Mouse (Mus musculus) forebrain, embryonic 11.5 days (tissue): ENCODE results near the gene Itgad. TPM values are rescaled to one million over a fixed set of nuclear protein-coding genes. Genes with fewer than 3 reads are reported as not detected.
A peak's percentile ranks its signal among the peaks of the same experiment; 100 is the strongest.

Source experiments
- ATAC-seq: fragments of 200-750 bp; cut with Nextera tagmentation; replicated peaks from 2 replicates; pipeline ENCODE4 v1.8.0; 2017; ENCODE audit warnings: moderate TSS enrichment; ENCODE audit not compliant: low FRiP score
- DNase-seq: peaks from one replicate; pipeline ENCODE4 v3.0.0-alpha.2; 2017; ENCODE audit warnings: low spot score
- H3K27ac ChIP-seq: fragments of 300-500 bp; sonication (generic); 2 replicates; pipeline ENCODE4 v1.5.1; 2014; ENCODE audit warnings: low read depth, low read length
- H3K27me3 ChIP-seq: fragments of 300-500 bp; sonication (generic); 2 replicates; pipeline ENCODE4 v1.6.1; 2014; ENCODE audit warnings: mild to moderate bottlenecking, low read length, mixed read lengths; ENCODE audit not compliant: control insufficient read depth, insufficient read depth
- H3K36me3 ChIP-seq: fragments of 300-500 bp; sonication (generic); 2 replicates; pipeline ENCODE4 v1.6.1; 2014; ENCODE audit warnings: mild to moderate bottlenecking, low read length, moderate library complexity, mixed read lengths; ENCODE audit not compliant: control insufficient read depth, insufficient read depth
- H3K4me1 ChIP-seq: fragments of 300-500 bp; sonication (generic); replicated peaks from 2 replicates; pipeline ENCODE4 v1.6.1; 2014; ENCODE audit warnings: low read length, mixed read lengths; ENCODE audit not compliant: control insufficient read depth, insufficient read depth
- H3K4me2 ChIP-seq: fragments of 300-500 bp; sonication (generic); 2 replicates; pipeline ENCODE4 v1.6.1; 2014; ENCODE audit warnings: low read depth, mild to moderate bottlenecking, low read length, moderate library complexity, mixed read lengths; ENCODE audit not compliant: severe bottlenecking
- H3K4me3 ChIP-seq: fragments of 300-500 bp; sonication (generic); 2 replicates; pipeline ENCODE4 v1.5.1; 2014; ENCODE audit warnings: low read depth, low read length
- H3K9ac ChIP-seq: fragments of 300-500 bp; sonication (generic); 2 replicates; pipeline ENCODE4 v1.6.1; 2014; ENCODE audit warnings: low read length
- H3K9me3 ChIP-seq: fragments of 300-500 bp; sonication (generic); 2 replicates; pipeline ENCODE4 v1.6.1; 2016; ENCODE audit warnings: low read length, mixed read lengths; ENCODE audit not compliant: control insufficient read depth
- WGBS: fragments of 180-500 bp; shearing (Covaris S2); extraction: QIAGEN DNeasy Blood & Tissue Kit; methylation state at CpG from one replicate; pipeline ENCODE4 v1.1.7; 2014; 5-methylcytosine and 5-hydroxymethylcytosine counted together
- polyA plus RNA-seq: library from polyadenylated mRNA; unstranded; fragments of >200 nt; fragmentation: Nextera tagmentation; extraction: Ambion mirVana; gene quantifications from 2 replicates; pipeline ENCODE4 v1.2.1, GENCODE M21; 2014

Itgad gene
- polyA plus RNA-seq, 1 experiment from 2014 or later = not detected

DNA sequence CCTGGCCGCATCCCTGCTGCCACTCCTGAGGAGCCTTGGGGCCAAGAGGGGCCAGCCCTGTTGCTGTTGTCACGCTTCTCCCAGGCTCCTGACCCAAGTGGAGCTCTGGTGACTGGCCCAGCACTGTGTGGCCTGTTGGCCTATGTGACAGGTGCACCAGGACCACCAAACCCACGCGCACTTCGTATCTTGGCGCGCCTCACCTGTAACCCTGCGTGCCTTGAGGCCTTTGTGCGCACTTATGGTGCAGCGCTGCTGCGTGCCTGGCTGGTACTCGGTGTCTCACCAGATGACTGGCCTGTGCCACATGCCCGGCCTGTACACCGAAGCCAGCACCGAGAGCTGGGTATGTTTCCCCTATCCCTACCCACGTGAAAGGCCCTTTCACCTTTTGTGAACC, 88.2 kb downstream of the Itgad start:
- H3K4me1 ChIP-seq = peaks cover 2% of the 10 kb centered on the region
- no peak overlapping the region for H3K4me3 ChIP-seq
- no peak overlapping the region for H3K9ac ChIP-seq
- H3K4me2 ChIP-seq = no peak overlapping the region
- ATAC-seq (no peak), DNase-seq (no peak)
- H3K36me3 ChIP-seq = peaks cover 3% of the 10 kb centered on the region; the same call in 1 of the 2 replicates
- no peaks in the 10 kb centered on the region for H3K27me3 ChIP-seq
- H3K27ac ChIP-seq = no peak overlapping the region
- WGBS = 95% methylated on average over 16 of the region's 16 CpGs
- H3K9me3 ChIP-seq = no peaks in the 10 kb centered on the region

DNA sequence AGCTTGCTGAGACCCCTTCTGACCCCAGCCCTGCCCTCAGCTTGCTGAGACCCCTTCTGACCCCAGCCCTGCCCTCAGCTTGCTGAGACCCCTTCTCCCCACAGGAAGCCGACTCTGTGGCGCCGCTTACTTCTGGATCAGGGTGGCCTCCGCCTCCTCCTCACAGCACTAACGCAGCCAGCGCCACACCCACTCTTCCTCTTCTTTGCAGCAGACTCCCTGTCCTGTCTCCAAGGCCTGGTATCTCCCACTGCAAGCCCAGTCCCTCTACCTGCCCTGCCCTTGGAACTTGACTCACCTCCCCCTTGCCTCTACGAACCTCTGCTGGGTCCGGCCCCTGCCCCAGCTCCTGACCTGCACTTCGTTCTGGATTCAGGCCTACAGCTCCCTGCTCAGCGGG, 89.7 kb downstream of the Itgad start:
- H3K9ac ChIP-seq = no peak overlapping the region
- peaks cover 2% of the 10 kb centered on the region for H3K4me1 ChIP-seq
- DNase-seq (no peak), ATAC-seq (no peak)
- H3K4me2 ChIP-seq = no peak overlapping the region
- no peaks in the 10 kb centered on the region for H3K9me3 ChIP-seq
- no peak overlapping the region for H3K27ac ChIP-seq
- no peak overlapping the region for H3K4me3 ChIP-seq
- H3K27me3 ChIP-seq = no peaks in the 10 kb centered on the region
- WGBS = 58% methylated on average over 10 of the region's 10 CpGs
- peaks cover 3% of the 10 kb centered on the region; the same call in 1 of the 2 replicates for H3K36me3 ChIP-seq

DNA sequence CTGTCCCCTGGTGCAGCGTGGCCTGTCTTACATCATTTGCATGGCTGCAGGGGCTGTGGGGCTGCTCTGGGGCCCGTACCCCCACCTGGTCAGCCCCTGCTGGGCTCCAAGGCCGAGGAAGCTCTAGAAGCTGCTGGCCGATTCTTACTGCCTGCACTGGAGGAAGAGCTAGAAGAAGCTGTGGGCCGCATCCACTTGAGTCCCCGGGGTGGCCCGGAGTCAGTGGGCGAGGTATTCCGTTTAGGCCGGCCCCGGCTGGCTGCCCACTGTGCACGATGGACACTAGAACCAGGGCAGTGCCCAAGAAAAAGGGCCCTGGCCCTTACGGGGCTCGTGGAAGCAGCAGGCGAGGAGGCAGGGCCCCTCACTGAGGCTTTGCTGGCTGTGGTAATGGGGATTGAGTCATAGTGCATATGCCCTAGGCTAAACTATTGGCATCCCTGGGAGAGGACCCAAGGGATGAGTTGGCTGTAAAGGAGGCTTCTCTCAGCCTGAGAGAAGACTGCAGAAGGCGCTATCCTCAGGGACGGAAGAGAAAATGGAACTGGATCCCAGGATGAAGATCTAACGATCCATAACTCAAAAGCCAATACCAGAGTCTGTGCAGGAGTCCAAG, 90.3 kb downstream of the Itgad start:
- ATAC-seq (no peak), DNase-seq (no peak)
- no peaks in the 10 kb centered on the region for H3K27me3 ChIP-seq
- WGBS = 85% methylated on average over 18 of the region's 18 CpGs
- no peak overlapping the region for H3K4me3 ChIP-seq
- H3K9me3 ChIP-seq = no peaks in the 10 kb centered on the region
- H3K27ac ChIP-seq = no peak overlapping the region; the same call in 1 of the 2 replicates
- H3K4me2 ChIP-seq = no peak overlapping the region
- no peak overlapping the region for H3K9ac ChIP-seq
- peaks cover 2% of the 10 kb centered on the region; the same call in 1 of the 2 replicates for H3K4me1 ChIP-seq
- H3K36me3 ChIP-seq = peaks cover 3% of the 10 kb centered on the region; the same call in 1 of the 2 replicates

DNA sequence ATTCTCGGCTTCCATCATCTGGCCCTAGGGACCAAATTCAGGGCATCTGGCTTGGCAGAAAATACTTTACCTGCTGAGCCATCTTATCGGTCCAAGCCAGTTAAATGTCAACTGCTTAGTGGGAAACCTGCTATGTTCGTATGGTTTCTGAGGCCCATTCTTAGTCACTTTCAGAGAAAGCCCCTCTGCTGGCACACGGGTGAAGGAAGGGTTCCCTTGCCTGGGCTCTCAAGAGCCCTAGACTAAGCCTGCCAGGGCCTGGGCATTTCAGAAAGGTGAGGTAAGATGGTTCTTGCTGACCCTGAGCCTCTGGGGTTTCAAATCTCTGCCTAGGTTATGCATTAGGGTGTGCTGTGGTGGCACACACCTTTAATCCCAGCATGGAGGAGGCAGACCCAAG, 91.4 kb downstream of the Itgad start:
- H3K9ac ChIP-seq = no peak overlapping the region
- no peak overlapping the region for H3K4me3 ChIP-seq
- no peaks in the 10 kb centered on the region for H3K9me3 ChIP-seq
- no peaks in the 10 kb centered on the region for H3K27me3 ChIP-seq
- 92% methylated on average over 4 of the region's 4 CpGs for WGBS
- DNase-seq (no peak), ATAC-seq (no peak)
- H3K36me3 ChIP-seq = peaks cover 3% of the 10 kb centered on the region; the same call in 1 of the 2 replicates
- no peak overlapping the region for H3K4me2 ChIP-seq
- peaks cover 2% of the 10 kb centered on the region; the same call in 1 of the 2 replicates for H3K4me1 ChIP-seq
- no peak overlapping the region for H3K27ac ChIP-seq

DNA sequence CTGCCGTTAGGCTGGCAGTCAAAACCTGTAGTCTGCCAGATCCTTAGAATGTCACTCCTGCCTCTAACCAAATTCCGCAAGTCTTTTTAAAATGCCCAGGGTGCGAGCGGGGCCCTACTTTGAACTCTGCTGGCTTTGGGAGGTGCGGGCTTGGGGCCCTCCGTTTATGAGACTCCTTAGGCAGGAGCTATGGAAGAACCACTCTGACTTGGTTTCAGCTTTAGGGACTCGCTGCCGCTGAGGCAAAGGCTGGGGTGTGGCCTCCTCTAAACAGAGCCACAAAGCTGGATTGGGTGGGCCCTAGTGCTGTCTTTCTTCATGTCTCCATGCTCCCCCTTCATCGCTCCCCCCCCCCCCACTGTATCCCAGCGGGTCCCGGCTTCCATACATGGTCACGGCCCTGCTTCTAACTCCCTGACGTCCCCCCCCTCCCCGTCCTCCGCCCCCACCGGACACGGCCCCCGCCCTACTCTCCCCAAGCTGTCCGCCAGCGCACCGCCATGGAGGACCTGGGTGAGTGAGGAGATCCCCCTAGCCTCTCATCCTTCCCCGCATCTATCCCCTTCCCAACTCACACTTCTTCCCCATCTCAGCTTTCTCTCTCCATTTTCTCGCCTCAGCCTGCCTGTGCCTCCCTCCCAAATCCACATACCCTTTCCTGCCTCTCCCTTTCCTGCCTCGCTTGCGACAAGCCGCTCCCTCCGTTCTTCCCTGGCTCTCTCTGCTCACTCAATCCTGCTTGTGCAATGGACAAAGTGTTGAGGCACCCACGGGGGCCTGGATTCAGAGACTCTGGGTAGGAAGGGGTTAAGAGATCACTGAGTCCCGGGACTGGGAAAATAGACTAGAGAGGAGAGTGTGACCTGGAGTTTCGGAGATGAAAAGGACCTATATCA, 92.6 kb downstream of the Itgad start, which contains the start of gene Tgfb1i1:
Gene Tgfb1i1 (plus strand): TSS at position 317 of the 896 bp plus-strand sequence.
- no peak within 1 kb of the TSS for H3K27ac ChIP-seq
- no peaks in the 10 kb centered on the region for H3K9me3 ChIP-seq
- DNase-seq (peak; percentile 77), ATAC-seq (peak; percentile 37)
- H3K4me3 ChIP-seq = peak within 1 kb of the TSS; percentile 35
- peak within 1 kb of the TSS; percentile 59 for H3K4me2 ChIP-seq
- H3K27me3 ChIP-seq = peaks cover 1% of the 10 kb centered on the region
- WGBS = 3% methylated on average over 28 of the region's 30 CpGs
- H3K4me1 ChIP-seq = peaks cover 2% of the 10 kb centered on the region; the same call in 1 of the 2 replicates
- peaks cover 3% of the 10 kb centered on the region; the same call in 1 of the 2 replicates for H3K36me3 ChIP-seq
- peak within 1 kb of the TSS; percentile 60 for H3K9ac ChIP-seq

DNA sequence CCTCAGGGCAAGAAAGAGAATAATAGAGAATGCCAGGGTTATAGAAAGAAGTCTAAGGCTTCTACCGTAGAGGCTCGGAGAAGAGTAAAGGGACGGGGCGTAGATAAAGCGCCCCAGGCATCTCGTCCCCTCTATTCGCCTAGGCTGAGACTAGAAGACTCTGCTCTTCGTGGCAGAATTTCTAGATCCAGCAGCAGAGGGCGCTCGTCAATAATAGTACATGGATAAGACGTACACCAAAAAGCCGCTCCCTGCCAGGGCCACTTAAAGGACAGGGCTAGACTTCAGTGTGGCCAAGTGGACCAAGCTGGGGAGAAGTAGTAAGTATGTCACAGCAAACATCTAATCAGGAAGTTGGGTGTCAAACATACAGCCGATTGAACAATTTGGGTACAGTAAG, 93.3 kb downstream of the Itgad start:
- H3K9me3 ChIP-seq = no peaks in the 10 kb centered on the region
- H3K27ac ChIP-seq = no peak overlapping the region
- H3K4me2 ChIP-seq = peak overlapping the region; percentile 59
- DNase-seq (peak; percentile 89), ATAC-seq (peak; percentile 73)
- H3K36me3 ChIP-seq = peaks cover 3% of the 10 kb centered on the region; the same call in 1 of the 2 replicates
- WGBS = 2% methylated on average over 13 of the region's 13 CpGs
- H3K4me3 ChIP-seq = peak overlapping the region; percentile 35
- peaks cover 5% of the 10 kb centered on the region for H3K4me1 ChIP-seq
- peak overlapping the region; percentile 60 for H3K9ac ChIP-seq
- peaks cover 6% of the 10 kb centered on the region for H3K27me3 ChIP-seq

DNA sequence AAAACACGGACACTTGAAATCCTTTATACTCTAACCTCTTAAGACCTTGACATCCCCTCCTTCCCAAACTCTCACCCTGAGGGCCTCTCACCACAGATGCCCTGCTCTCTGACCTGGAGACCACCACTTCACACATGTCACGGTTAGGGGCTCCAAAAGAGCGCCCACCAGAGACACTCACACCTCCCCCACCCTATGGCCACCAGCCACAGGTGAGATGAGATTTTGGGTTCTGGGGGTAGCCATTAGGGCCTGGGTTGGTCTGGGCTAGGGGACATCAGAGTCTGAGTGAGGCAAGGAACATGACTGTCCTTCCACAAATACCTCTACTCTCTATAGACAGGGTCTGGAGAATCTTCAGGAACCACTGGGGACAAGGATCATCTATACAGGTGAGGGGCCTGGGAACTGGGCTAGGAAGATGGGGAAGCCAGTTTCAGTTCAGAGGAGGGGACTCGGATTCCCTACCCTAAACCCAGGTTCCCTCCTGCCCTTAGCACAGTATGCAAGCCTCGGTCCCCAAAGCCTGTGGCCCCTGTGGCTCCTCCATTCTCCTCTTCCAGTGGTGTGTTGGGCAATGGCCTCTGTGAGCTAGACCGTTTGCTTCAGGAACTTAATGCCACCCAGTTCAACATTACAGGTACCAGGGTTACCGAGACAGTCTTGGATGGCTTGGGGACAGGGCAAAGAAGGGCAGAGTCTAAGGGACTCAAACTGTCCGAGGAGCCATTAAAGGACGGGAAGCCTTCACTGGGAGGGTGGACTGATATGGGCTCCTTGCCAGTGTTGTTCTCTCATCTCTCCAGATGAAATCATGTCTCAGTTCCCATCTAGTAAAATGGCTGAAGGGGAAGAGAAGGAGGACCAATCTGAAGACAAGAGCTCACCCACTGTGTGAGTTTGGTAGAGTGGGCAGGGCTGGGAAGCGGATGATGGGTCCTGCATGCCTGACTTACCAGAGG, 94.2 kb downstream of the Itgad start:
- peaks cover 5% of the 10 kb centered on the region for H3K4me1 ChIP-seq
- no peak overlapping the region for H3K4me3 ChIP-seq
- WGBS = 87% methylated on average over 10 of the region's 10 CpGs
- H3K9ac ChIP-seq = no peak overlapping the region
- peaks cover 6% of the 10 kb centered on the region for H3K27me3 ChIP-seq
- no peaks in the 10 kb centered on the region for H3K9me3 ChIP-seq
- DNase-seq (no peak), ATAC-seq (no peak)
- H3K4me2 ChIP-seq = no peak overlapping the region
- H3K27ac ChIP-seq = no peak overlapping the region
- H3K36me3 ChIP-seq = peaks cover 3% of the 10 kb centered on the region; the same call in 1 of the 2 replicates

DNA sequence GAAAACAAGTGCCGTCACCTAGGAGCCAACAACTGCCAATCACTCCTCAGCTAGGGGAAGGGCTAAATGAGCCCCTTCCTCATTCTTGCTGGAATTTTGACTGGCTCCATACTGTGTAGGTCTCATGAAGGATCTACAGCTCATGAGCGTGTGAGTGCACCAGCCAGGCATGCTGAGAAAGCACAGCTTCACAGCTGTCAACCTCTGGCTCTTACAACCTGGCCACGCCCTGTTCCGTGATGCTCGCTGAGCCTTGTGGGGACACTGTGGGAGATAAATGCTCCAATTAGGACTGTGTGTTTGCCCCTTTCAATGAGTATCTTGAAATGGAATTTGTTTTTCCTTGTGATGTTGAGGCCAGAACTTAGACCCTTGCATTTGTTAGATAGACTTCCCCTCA, 95.8 kb downstream of the Itgad start:
- ATAC-seq = no peak
- peaks cover 6% of the 10 kb centered on the region for H3K27me3 ChIP-seq

More for the DNA sequence above, 95.8 kb downstream of the Itgad start:
- 81% methylated on average over 5 of the region's 5 CpGs for WGBS
- peaks cover 5% of the 10 kb centered on the region for H3K4me1 ChIP-seq
- no peaks in the 10 kb centered on the region for H3K36me3 ChIP-seq
- H3K9me3 ChIP-seq = no peaks in the 10 kb centered on the region
- H3K9ac ChIP-seq = no peak overlapping the region
- H3K27ac ChIP-seq = no peak overlapping the region
- DNase-seq = no peak
- no peak overlapping the region for H3K4me3 ChIP-seq
- no peak overlapping the region; the same call in 1 of the 2 replicates for H3K4me2 ChIP-seq
